Mouse (Mus musculus) C2C12 (cell line): ENCODE measurements at regions not wholly inside any gene's neighbourhood (a gene's known extent, or its start where the extent isn't known, plus 50 kb on each side); places are given as distances from the start of the nearest gene placed in this dataset.

Experiments
- H3K27me3 ChIP-seq: one replicate; pipeline ENCODE4 v1.6.1; 2011; ENCODE audit not compliant: control insufficient read depth, insufficient read depth, insufficient read length
- H3K36me3 ChIP-seq: one replicate; pipeline ENCODE4 v1.6.1; 2011; ENCODE audit not compliant: control insufficient read depth, insufficient read depth
- H3K4me3 ChIP-seq: one replicate; pipeline ENCODE4 v1.5.1; 2011; ENCODE audit warnings: mild to moderate bottlenecking, control low read depth; ENCODE audit not compliant: poor library complexity, insufficient read depth, severe bottlenecking
- H3K79me2 ChIP-seq: one replicate; pipeline ENCODE4 v1.6.1; 2011; ENCODE audit not compliant: control insufficient read depth, insufficient read depth
- H3K79me3 ChIP-seq: one replicate; pipeline ENCODE4 v1.6.1; 2011; ENCODE audit warnings: low read depth, control low read depth
- H3ac ChIP-seq: one replicate; pipeline ENCODE3; 2011; ENCODE audit warnings: low read depth; ENCODE audit not compliant: control insufficient read depth, insufficient read length
- CEBPB ChIP-seq: IDR thresholded peaks from one replicate; pipeline ENCODE4 v1.6.1; 2011; ENCODE audit warnings: low read depth, mild to moderate bottlenecking, control low read depth, moderate library complexity
- CTCF ChIP-seq: IDR thresholded peaks from one replicate; pipeline ENCODE4 v1.5.1; 2011; ENCODE audit not compliant: control insufficient read depth, insufficient read depth, insufficient read length
- FOSL1 ChIP-seq: IDR thresholded peaks from one replicate; pipeline ENCODE4 v1.8.0; 2011; ENCODE audit warnings: mild to moderate bottlenecking, low read length; ENCODE audit not compliant: poor library complexity, insufficient read depth, severe bottlenecking
- MAX ChIP-seq: IDR thresholded peaks from one replicate; pipeline ENCODE4 v1.6.1; 2011; ENCODE audit warnings: mild to moderate bottlenecking, control low read depth
- MYOD1 ChIP-seq: IDR thresholded peaks from one replicate; pipeline ENCODE4 v1.6.1; 2011; ENCODE audit warnings: low read depth; ENCODE audit not compliant: control insufficient read depth, insufficient read length
- MYOG ChIP-seq: IDR thresholded peaks from one replicate; pipeline ENCODE4 v1.6.1; 2011; ENCODE audit not compliant: control insufficient read depth, insufficient read length; ENCODE audit errors: extremely low read depth
- USF1 ChIP-seq: IDR thresholded peaks from one replicate; pipeline ENCODE4 v1.6.1; 2011; ENCODE audit warnings: low read depth, mild to moderate bottlenecking, control low read depth, moderate library complexity

- Histone ChIP-seq H3K27me3 (no peaks in the 10 kb centered on the region), H3ac (no peak overlapping the region), H3K79me2 (no peaks in the 10 kb centered on the region), H3K4me3 (no peak overlapping the region), H3K79me3 (no peaks in the 10 kb centered on the region), H3K36me3 (no peaks in the 10 kb centered on the region)
- TF ChIP-seq MAX: no peak
- no peak for TF ChIP-seq USF1
- no peak for TF ChIP-seq MYOD1
- TF ChIP-seq CTCF: no peak
- no peak for TF ChIP-seq FOSL1
- TF ChIP-seq CEBPB: no peak
- no peak for TF ChIP-seq MYOG
Observed at GRCm38 (mm10) chr3:65478215-65478614, 50.0 kb upstream of the Tiparp start.

DNA sequence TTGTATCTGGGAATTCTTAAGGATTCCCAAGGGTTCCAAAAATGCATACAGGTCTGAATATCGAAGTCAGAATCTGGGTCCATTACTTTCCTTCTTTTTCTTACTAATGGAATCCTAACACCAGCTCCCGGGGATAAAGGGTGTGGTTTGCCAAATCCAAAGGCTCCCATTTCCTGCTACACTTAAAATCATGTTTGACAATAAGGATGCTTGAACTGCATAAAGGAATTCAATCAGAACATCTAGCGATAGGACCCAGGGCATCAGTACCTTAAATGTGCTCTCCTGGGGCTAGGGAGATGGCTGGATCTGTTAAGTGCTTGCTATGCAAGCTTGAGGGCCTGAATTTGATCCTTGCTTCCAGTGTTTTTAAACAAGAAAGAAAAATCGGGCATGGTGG, 51.1 kb upstream of the Tiparp start:
- no peak overlapping the region for H3K4me3 ChIP-seq
- H3K79me2 ChIP-seq: no peaks in the 10 kb centered on the region
- TF ChIP-seq MYOD1 (no peak), USF1 (no peak), MAX (no peak), FOSL1 (no peak), CEBPB (no peak), MYOG (no peak)
- no peaks in the 10 kb centered on the region for H3K36me3 ChIP-seq
- no peaks in the 10 kb centered on the region for H3K79me3 ChIP-seq
- no peak overlapping the region for H3ac ChIP-seq
- H3K27me3 ChIP-seq: no peaks in the 10 kb centered on the region

- TF ChIP-seq USF1 (no peak), MAX (no peak), CEBPB (no peak), MYOD1 (no peak), FOSL1 (no peak), MYOG (no peak), CTCF (no peak)
- H3K36me3 ChIP-seq: no peaks in the 10 kb centered on the region
- H3ac ChIP-seq: no peak overlapping the region
- H3K27me3 ChIP-seq: no peaks in the 10 kb centered on the region
- H3K79me2 ChIP-seq: no peaks in the 10 kb centered on the region
- H3K79me3 ChIP-seq: no peaks in the 10 kb centered on the region
- no peak overlapping the region for H3K4me3 ChIP-seq
Observed at GRCm38 (mm10) chr3:65476091-65476953, 51.9 kb upstream of the Tiparp start.

GRCm38 (mm10) chr3:65474585-65474984, 53.6 kb upstream of the Tiparp start:
- TF ChIP-seq FOSL1: peak; percentile 10
- peak; percentile 98 for TF ChIP-seq MYOD1
- no peak for TF ChIP-seq MYOG

DNA sequence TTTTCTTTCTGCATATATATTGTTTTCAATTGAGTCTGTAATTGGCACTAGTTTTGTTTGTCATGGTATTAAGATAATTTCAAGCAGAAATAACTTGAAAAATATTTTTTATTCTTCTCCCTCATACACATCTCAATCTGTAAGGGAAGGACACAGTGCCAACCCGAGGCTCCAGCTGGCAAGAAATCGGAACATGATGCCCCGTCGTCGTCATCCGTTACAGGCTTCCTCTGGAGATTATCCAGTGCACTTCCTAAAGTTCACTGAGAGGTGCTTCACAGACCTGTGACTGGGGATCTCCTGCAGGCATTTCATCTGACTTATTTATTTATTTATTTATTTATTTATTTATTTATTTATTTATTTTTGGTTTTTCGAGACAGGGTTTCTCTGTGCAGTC, 56.4 kb upstream of the Tiparp start:
- no peaks in the 10 kb centered on the region for H3K79me2 ChIP-seq
- TF ChIP-seq CEBPB (no peak), FOSL1 (no peak), MYOD1 (no peak), USF1 (no peak), CTCF (no peak), MYOG (no peak), MAX (no peak)
- H3K27me3 ChIP-seq: no peaks in the 10 kb centered on the region
- no peak overlapping the region for H3ac ChIP-seq
- H3K4me3 ChIP-seq: no peak overlapping the region
- no peaks in the 10 kb centered on the region for H3K36me3 ChIP-seq
- H3K79me3 ChIP-seq: no peaks in the 10 kb centered on the region

More at GRCm38 (mm10) chr3:65474585-65474984, 53.6 kb upstream of the Tiparp start:
- H3K79me2 ChIP-seq: no peaks in the 10 kb centered on the region
- no peaks in the 10 kb centered on the region for H3K36me3 ChIP-seq
- no peak overlapping the region for H3ac ChIP-seq
- no peak overlapping the region for H3K4me3 ChIP-seq
- H3K27me3 ChIP-seq: no peaks in the 10 kb centered on the region
- no peaks in the 10 kb centered on the region for H3K79me3 ChIP-seq

DNA sequence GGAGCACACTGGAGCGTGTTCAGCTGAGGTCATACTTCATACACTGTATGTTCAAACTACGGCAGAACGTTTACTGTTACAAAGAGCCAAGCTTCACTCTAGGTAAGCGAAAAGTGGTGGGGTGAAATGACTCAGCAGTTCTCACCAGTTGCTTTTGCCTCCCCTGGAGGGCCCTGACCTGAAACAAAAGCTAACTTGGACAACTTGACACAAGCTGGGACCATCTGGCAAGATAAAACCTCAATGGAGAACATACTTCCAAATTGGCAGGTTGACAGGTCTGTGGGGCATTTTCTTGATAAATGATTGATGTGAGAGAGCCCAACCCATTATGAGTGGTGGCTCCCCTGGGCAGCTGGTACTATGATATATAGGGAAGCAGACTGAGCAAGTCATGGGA, 59.0 kb upstream of the Tiparp start:
- Histone ChIP-seq H3K36me3 (no peaks in the 10 kb centered on the region), H3K27me3 (no peaks in the 10 kb centered on the region)
- TF ChIP-seq FOSL1 (no peak), MYOG (no peak), MAX (no peak), CEBPB (no peak), USF1 (no peak), CTCF (no peak), MYOD1 (no peak)

More for the DNA sequence above, 59.0 kb upstream of the Tiparp start:
- Histone ChIP-seq H3K79me3 (no peaks in the 10 kb centered on the region), H3ac (no peak overlapping the region), H3K79me2 (no peaks in the 10 kb centered on the region), H3K4me3 (no peak overlapping the region)
